Mouse (Mus musculus): ENCODE data around the gene Smoc2. TPM values are rescaled to one million over a fixed set of nuclear protein-coding genes. Genes with fewer than 3 reads are reported as not detected.

Smoc2 gene
- polyA plus RNA-seq, 2 experiments from 2014 or later, result not detected

- ATAC-seq, result no peak
These were observed 141.2 kb downstream of the Smoc2 start for GRCm38 (mm10) chr17:14420460-14421046.

GRCm38 (mm10) chr17:14426481-14426880 is 147.2 kb downstream of the Smoc2 start:
- ATAC-seq, result no peak

GRCm38 (mm10) chr17:14434717-14435116 is 155.4 kb downstream of the Smoc2 start:
- ATAC-seq, result no peak

GRCm38 (mm10) chr17:14445611-14446010 is 166.3 kb downstream of the Smoc2 start:
- ATAC-seq, result no peak

- no peak for ATAC-seq
These were observed 168.0 kb downstream of the Smoc2 start for GRCm38 (mm10) chr17:14447275-14447674.

Other genes with a start within 250 kb of the Smoc2 start
- gene Gm7358, start 220.0 kb upstream of the Smoc2 start, polyA plus RNA-seq (2017; shearing (Covaris generic)), result not detected
- gene Dact2, start 75.2 kb upstream of the Smoc2 start, polyA plus RNA-seq (2017; shearing (Covaris generic)), result not detected

Measured in CD4-positive, CD25-positive, alpha-beta regulatory T cell, adult 4 months (primary cell).